Mouse (Mus musculus) midbrain, embryonic 16.5 days (tissue): ENCODE data around the gene Ube2ql1. TPM values are rescaled to one million over a fixed set of nuclear protein-coding genes. Genes with fewer than 3 reads are reported as not detected.

Source experiments
- ATAC-seq: fragments of 200-750 bp; cut with Nextera tagmentation; 2 replicates; pipeline ENCODE4 v1.8.0; 2017; ENCODE audit warnings: moderate TSS enrichment
- H3K27ac ChIP-seq: fragments of 300-500 bp; sonication (generic); 2 replicates; pipeline ENCODE4 v1.5.1; 2014; ENCODE audit warnings: mild to moderate bottlenecking, low read length, mixed read lengths
- H3K27me3 ChIP-seq: fragments of 300-500 bp; sonication (generic); 2 replicates; pipeline ENCODE4 v1.6.1; 2014; ENCODE audit warnings: low read depth, low read length, mixed read lengths; ENCODE audit not compliant: control insufficient read depth, insufficient read depth
- H3K36me3 ChIP-seq: fragments of 300-500 bp; sonication (generic); 2 replicates; pipeline ENCODE4 v1.6.1; 2014; ENCODE audit warnings: mild to moderate bottlenecking, low read length, moderate library complexity, mixed read lengths; ENCODE audit not compliant: control insufficient read depth, insufficient read depth
- H3K4me1 ChIP-seq: fragments of 300-500 bp; sonication (generic); 2 replicates; pipeline ENCODE4 v1.6.1; 2014; ENCODE audit warnings: mild to moderate bottlenecking, low read length, mixed read lengths; ENCODE audit not compliant: control insufficient read depth, insufficient read depth
- H3K4me2 ChIP-seq: fragments of 300-500 bp; sonication (generic); 2 replicates; pipeline ENCODE4 v1.6.1; 2014; ENCODE audit warnings: mild to moderate bottlenecking, low read length, mixed read lengths
- H3K4me3 ChIP-seq: fragments of 300-500 bp; sonication (generic); 2 replicates; pipeline ENCODE4 v1.5.1; 2014; ENCODE audit warnings: low read depth, mild to moderate bottlenecking, low read length, moderate library complexity, mixed read lengths
- H3K9ac ChIP-seq: fragments of 300-500 bp; sonication (generic); 2 replicates; pipeline ENCODE4 v1.6.1; 2014; ENCODE audit warnings: low read depth, low read length, mixed read lengths
- H3K9me3 ChIP-seq: fragments of 300-500 bp; sonication (generic); replicated peaks from 2 replicates; pipeline ENCODE4 v1.6.1; 2014; ENCODE audit warnings: mild to moderate bottlenecking, low read length, mixed read lengths; ENCODE audit not compliant: control insufficient read depth, poor library complexity, severe bottlenecking
- WGBS: fragments of 180-500 bp; shearing (Covaris S2); extraction: QIAGEN DNeasy Blood & Tissue Kit; methylation state at CpG from one replicate; pipeline ENCODE4 v1.1.7; 2014; 5-methylcytosine and 5-hydroxymethylcytosine counted together
- polyA plus RNA-seq: library from polyadenylated mRNA; unstranded; fragments of >200 nt; fragmentation: Nextera tagmentation; extraction: Ambion mirVana; gene quantifications from 2 replicates; pipeline ENCODE4 v1.2.1, GENCODE M21; 2015

Gene Ube2ql1
- polyA plus RNA-seq, 1 experiment from 2014 or later, result 22.8 TPM

GRCm38 (mm10) chr13:69725376-69725775 lies 14.3 kb downstream of the Ube2ql1 start:
- no peak overlapping the region for H3K27ac ChIP-seq
- H3K27me3 ChIP-seq, result no peaks in the 10 kb centered on the region
- H3K36me3 ChIP-seq, result peaks cover 14% of the 10 kb centered on the region
- no peak overlapping the region for H3K4me3 ChIP-seq
- H3K9me3 ChIP-seq, result no peaks in the 10 kb centered on the region
- H3K4me1 ChIP-seq, result peaks cover 3% of the 10 kb centered on the region; the same call in 1 of the 2 replicates
- no peak overlapping the region for H3K9ac ChIP-seq
- no peak overlapping the region for H3K4me2 ChIP-seq
- 90% methylated on average over 3 of the region's 3 CpGs for WGBS
- ATAC-seq, result no peak

GRCm38 (mm10) chr13:69721141-69721540 lies 18.5 kb downstream of the Ube2ql1 start:
- H3K4me3 ChIP-seq, result no peak overlapping the region
- 0 out of 2 replicates have a peak overlapping the region, but pooled peaks have one; percentile 2 for H3K4me2 ChIP-seq
- H3K36me3 ChIP-seq, result 0 out of 2 replicates have a peak, but pooled peaks cover 3% of the 10 kb centered on the region
- H3K27ac ChIP-seq, result no peak overlapping the region
- peaks cover 3% of the 10 kb centered on the region; the same call in 1 of the 2 replicates for H3K4me1 ChIP-seq
- H3K9ac ChIP-seq, result no peak overlapping the region
- WGBS, result 4% methylated on average over 6 of the region's 6 CpGs
- H3K27me3 ChIP-seq, result no peaks in the 10 kb centered on the region
- ATAC-seq, result 0 out of 2 replicates have a peak, but pooled peaks have one; percentile 18
- H3K9me3 ChIP-seq, result no peaks in the 10 kb centered on the region

GRCm38 (mm10) chr13:69717860-69718598 lies 21.7 kb downstream of the Ube2ql1 start:
- no peak overlapping the region for H3K9ac ChIP-seq
- H3K27ac ChIP-seq, result no peak overlapping the region
- peaks cover 3% of the 10 kb centered on the region; the same call in 1 of the 2 replicates for H3K4me1 ChIP-seq
- H3K27me3 ChIP-seq, result no peaks in the 10 kb centered on the region
- H3K9me3 ChIP-seq, result no peaks in the 10 kb centered on the region
- no peak overlapping the region for H3K4me3 ChIP-seq
- ATAC-seq, result no peak
- 15% methylated on average over 11 of the region's 11 CpGs for WGBS
- H3K4me2 ChIP-seq, result no peak overlapping the region
- H3K36me3 ChIP-seq, result no peaks in the 10 kb centered on the region

- ATAC-seq, result no peak
- Histone ChIP-seq H3K27ac (no peak overlapping the region), H3K4me1 (no peaks in the 10 kb centered on the region), H3K9ac (no peak overlapping the region), H3K9me3 (no peaks in the 10 kb centered on the region), H3K4me3 (no peak overlapping the region), H3K36me3 (no peaks in the 10 kb centered on the region; the same call in 1 of the 2 replicates), H3K4me2 (no peak overlapping the region), H3K27me3 (no peaks in the 10 kb centered on the region)
- WGBS, result 91% methylated on average over 7 of the region's 7 CpGs
Measured at GRCm38 (mm10) chr13:69708236-69708635, 31.5 kb downstream of the Ube2ql1 start.

- Histone ChIP-seq H3K4me1 (no peaks in the 10 kb centered on the region), H3K9ac (no peak overlapping the region), H3K4me3 (no peak overlapping the region), H3K4me2 (no peak overlapping the region), H3K36me3 (peaks cover 3% of the 10 kb centered on the region; the same call in 1 of the 2 replicates), H3K27me3 (no peaks in the 10 kb centered on the region), H3K9me3 (no peaks in the 10 kb centered on the region), H3K27ac (no peak overlapping the region)
- no peak for ATAC-seq
- 91% methylated on average over 12 of the region's 12 CpGs for WGBS
Measured at GRCm38 (mm10) chr13:69707496-69707895, 32.2 kb downstream of the Ube2ql1 start.

GRCm38 (mm10) chr13:69706919-69707318 lies 32.8 kb downstream of the Ube2ql1 start:
- Histone ChIP-seq H3K27ac (no peak overlapping the region), H3K36me3 (peaks cover 3% of the 10 kb centered on the region; the same call in 1 of the 2 replicates), H3K9ac (no peak overlapping the region), H3K27me3 (no peaks in the 10 kb centered on the region), H3K4me2 (no peak overlapping the region), H3K9me3 (no peaks in the 10 kb centered on the region), H3K4me3 (no peak overlapping the region), H3K4me1 (no peaks in the 10 kb centered on the region)
- ATAC-seq, result no peak
- 64% methylated on average over 2 of the region's 2 CpGs for WGBS

GRCm38 (mm10) chr13:69703505-69703904 lies 36.2 kb downstream of the Ube2ql1 start:
- WGBS, result 24% methylated on average over 11 of the region's 11 CpGs
- Histone ChIP-seq H3K27ac (no peak overlapping the region), H3K9ac (no peak overlapping the region), H3K9me3 (no peaks in the 10 kb centered on the region), H3K4me2 (no peak overlapping the region), H3K27me3 (no peaks in the 10 kb centered on the region), H3K4me1 (no peaks in the 10 kb centered on the region), H3K36me3 (peaks cover 3% of the 10 kb centered on the region; the same call in 1 of the 2 replicates), H3K4me3 (no peak overlapping the region)
- ATAC-seq, result no peak

GRCm38 (mm10) chr13:69701397-69701796 lies 38.3 kb downstream of the Ube2ql1 start:
- H3K27ac ChIP-seq, result no peak overlapping the region
- H3K4me2 ChIP-seq, result no peak overlapping the region
- no peak overlapping the region for H3K4me3 ChIP-seq
- ATAC-seq, result no peak
- no peaks in the 10 kb centered on the region for H3K9me3 ChIP-seq
- peaks cover 3% of the 10 kb centered on the region; the same call in 1 of the 2 replicates for H3K36me3 ChIP-seq
- no peaks in the 10 kb centered on the region for H3K4me1 ChIP-seq
- WGBS, result 89% methylated on average over 4 of the region's 4 CpGs
- no peaks in the 10 kb centered on the region for H3K27me3 ChIP-seq
- no peak overlapping the region for H3K9ac ChIP-seq

GRCm38 (mm10) chr13:69700827-69701226 lies 38.9 kb downstream of the Ube2ql1 start:
- no peak overlapping the region for H3K4me2 ChIP-seq
- H3K27me3 ChIP-seq, result no peaks in the 10 kb centered on the region
- H3K9ac ChIP-seq, result no peak overlapping the region
- no peaks in the 10 kb centered on the region for H3K9me3 ChIP-seq
- peaks cover 3% of the 10 kb centered on the region; the same call in 1 of the 2 replicates for H3K36me3 ChIP-seq
- H3K27ac ChIP-seq, result no peak overlapping the region
- H3K4me3 ChIP-seq, result no peak overlapping the region
- 47% methylated on average over 1 of the region's 1 CpGs for WGBS
- no peak for ATAC-seq
- no peaks in the 10 kb centered on the region for H3K4me1 ChIP-seq
